Mouse (Mus musculus) megakaryocyte, embryonic 14.5 days (primary cell): Measurements from ENCODE around the gene Lzts2. TPM values are rescaled to one million over a fixed set of nuclear protein-coding genes. Genes with fewer than 3 reads are reported as not detected.

Source experiments
- H3K27me3 ChIP-seq: replicated peaks from 2 replicates; pipeline ENCODE3; 2012; ENCODE audit warnings: inconsistent platforms
- H3K36me3 ChIP-seq: replicated peaks from 2 replicates; pipeline ENCODE3; 2012; ENCODE audit warnings: low read length, inconsistent platforms, mixed read lengths
- H3K4me1 ChIP-seq: 2 replicates; pipeline ENCODE4 v1.6.1; 2012; ENCODE audit warnings: inconsistent platforms
- H3K4me3 ChIP-seq: replicated peaks from 2 replicates; pipeline ENCODE3; 2012; ENCODE audit warnings: moderate library complexity, mild to moderate bottlenecking, inconsistent platforms
- H3K9me3 ChIP-seq: 2 replicates; pipeline ENCODE4 v1.6.1; 2012; ENCODE audit warnings: inconsistent platforms
- FLI1 ChIP-seq: IDR thresholded peaks from 2 replicates; pipeline ENCODE4 v1.6.1; 2012; ENCODE audit warnings: low read length, inconsistent platforms, mixed read lengths
- GATA1 ChIP-seq: IDR thresholded peaks from 3 replicates; pipeline ENCODE4 v1.6.1; 2012; ENCODE audit warnings: mixed read lengths, low read length, inconsistent platforms, borderline replicate concordance
- polyA plus RNA-seq: library from polyadenylated mRNA; stranded (reverse); fragments of >175 nt; gene quantifications from 2 replicates; pipeline ENCODE4 v1.2.3, GENCODE M21; 2012; ENCODE audit warnings: low replicate concordance; ENCODE audit not compliant: insufficient read depth

The Lzts2 gene
- polyA plus RNA-seq, 1 experiment = 59.9 TPM

DNA sequence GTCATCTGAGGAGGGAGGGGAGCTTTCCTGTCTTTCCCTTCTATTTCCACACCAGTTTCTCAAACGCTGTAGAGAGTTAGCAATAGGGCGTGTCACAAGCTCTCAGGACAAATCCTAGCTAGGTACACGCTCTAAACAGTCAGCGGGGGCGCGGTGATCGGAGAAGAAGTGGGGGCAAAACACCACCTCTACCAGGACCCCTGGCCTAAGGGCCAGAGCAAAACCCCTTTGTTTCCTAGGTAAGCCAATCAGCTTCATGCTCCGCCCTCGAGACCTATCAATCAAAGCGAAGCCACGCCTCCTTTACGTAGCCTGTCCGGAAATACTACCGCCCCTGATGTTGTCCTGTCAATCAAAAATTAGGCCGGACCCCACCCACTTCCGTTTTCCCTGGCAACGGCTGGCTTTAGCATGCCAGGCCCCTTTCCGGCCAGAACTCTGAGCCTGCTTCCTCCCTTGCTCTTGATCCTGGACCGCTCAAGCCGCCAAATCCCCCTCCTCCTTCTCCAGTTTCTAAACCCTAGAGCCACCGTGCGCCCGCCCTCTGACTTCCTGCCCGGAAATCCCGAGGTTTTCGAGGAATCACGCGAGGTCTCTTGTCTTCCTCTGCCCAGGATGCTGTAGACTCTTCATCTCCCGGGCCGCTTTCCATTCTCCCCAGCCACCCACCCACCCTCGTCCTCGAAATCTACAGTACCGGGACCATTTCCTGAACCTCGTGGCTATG, 44.1 kb downstream of the Lzts2 start:
- H3K27me3 ChIP-seq = no peaks in the 10 kb centered on the region
- H3K9me3 ChIP-seq = peaks cover 5% of the 10 kb centered on the region; the same call in 1 of the 2 replicates
- H3K4me3 ChIP-seq = peak overlapping the region; percentile 97
- H3K36me3 ChIP-seq = peaks cover 16% of the 10 kb centered on the region
- no peak for TF ChIP-seq GATA1
- TF ChIP-seq FLI1 = peak; percentile 94
- peaks cover 70% of the 10 kb centered on the region for H3K4me1 ChIP-seq

DNA sequence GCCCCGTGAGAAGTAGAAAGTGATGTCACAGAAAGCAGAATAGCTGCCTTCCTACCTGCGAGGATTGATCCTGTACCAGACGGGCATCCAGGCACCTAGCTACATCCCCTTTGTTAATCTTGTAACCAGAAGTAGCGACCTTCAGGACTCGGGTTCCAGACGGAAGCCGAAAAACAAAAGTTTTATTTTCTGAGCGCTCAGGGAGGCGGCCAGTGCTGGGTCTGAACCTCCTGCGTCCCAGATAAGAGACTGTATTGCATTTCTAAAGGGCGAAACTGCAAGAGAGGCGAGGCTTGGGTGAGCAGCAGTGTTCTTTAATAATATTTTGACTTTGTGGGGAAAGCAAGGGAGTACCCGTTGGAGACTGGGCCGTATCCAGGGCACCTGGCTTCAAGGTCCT, 44.6 kb downstream of the Lzts2 start:
- Histone ChIP-seq H3K4me3 (peak overlapping the region; percentile 97), H3K36me3 (peaks cover 12% of the 10 kb centered on the region), H3K27me3 (no peaks in the 10 kb centered on the region), H3K9me3 (peaks cover 5% of the 10 kb centered on the region; the same call in 1 of the 2 replicates), H3K4me1 (peaks cover 69% of the 10 kb centered on the region)
- no peak for TF ChIP-seq GATA1
- TF ChIP-seq FLI1 = no peak

DNA sequence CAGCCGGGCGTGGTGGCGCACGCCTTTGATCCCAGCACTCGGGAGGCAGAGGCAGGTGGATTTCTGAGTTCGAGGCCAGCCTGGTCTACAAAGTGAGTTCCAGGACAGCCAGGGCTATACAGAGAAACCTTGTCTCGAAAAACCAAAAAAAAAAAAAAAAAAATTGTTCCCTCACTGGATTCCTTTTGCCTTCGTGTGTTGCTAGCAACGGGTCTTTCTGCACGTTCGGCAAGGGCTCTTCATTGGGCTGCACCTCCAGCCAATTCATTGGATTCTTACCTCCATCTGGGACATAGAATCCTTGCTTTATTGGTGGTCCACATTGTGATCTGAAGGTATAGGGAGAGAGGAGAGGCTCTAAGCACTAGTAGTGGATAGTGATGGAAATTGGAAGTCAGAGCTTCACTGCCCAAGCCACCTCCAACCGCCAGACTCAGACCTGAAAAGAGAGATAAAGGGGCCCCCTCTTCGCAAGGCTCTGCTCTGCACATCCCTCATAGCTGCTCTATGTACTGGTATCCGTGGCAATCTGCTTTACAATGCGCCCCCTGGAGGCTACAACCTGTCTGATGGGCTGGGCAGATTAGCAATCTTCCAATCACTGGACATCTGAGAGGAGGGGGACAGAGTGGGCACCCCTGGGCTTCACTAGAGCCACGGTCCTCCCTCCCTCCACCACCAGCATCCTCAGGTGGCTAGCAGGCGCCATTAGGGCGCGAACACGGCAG, 49.5 kb downstream of the Lzts2 start:
- H3K4me3 ChIP-seq = no peak overlapping the region
- no peak for TF ChIP-seq FLI1
- TF ChIP-seq GATA1 = no peak
- H3K9me3 ChIP-seq = peaks cover 5% of the 10 kb centered on the region; the same call in 1 of the 2 replicates
- H3K27me3 ChIP-seq = no peaks in the 10 kb centered on the region
- peaks cover 6% of the 10 kb centered on the region for H3K36me3 ChIP-seq
- H3K4me1 ChIP-seq = peaks cover 44% of the 10 kb centered on the region

DNA sequence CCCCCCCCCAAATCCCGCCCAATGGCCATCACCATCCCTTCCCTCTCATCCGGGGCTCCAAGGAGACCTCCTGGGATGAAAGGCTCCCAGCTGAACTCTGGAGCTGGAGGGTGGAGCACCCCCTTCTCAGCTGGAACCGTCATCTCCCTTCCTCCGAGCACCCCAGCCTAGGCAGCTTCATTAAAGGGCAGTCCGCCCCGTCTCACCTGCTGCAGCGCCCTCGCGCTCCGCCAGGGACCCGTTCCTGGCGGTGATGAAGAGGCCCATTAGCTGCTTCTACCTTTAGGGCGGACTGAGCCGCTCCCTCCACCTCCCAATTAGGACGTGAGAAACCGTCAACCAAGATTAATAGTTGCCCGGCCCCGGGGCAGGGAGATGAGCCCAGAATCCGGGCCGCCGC, 51.0 kb downstream of the Lzts2 start:
- TF ChIP-seq FLI1 = no peak
- no peak for TF ChIP-seq GATA1
- Histone ChIP-seq H3K27me3 (no peaks in the 10 kb centered on the region), H3K9me3 (peaks cover 5% of the 10 kb centered on the region; the same call in 1 of the 2 replicates), H3K36me3 (peaks cover 6% of the 10 kb centered on the region), H3K4me1 (peaks cover 38% of the 10 kb centered on the region), H3K4me3 (no peak overlapping the region)

DNA sequence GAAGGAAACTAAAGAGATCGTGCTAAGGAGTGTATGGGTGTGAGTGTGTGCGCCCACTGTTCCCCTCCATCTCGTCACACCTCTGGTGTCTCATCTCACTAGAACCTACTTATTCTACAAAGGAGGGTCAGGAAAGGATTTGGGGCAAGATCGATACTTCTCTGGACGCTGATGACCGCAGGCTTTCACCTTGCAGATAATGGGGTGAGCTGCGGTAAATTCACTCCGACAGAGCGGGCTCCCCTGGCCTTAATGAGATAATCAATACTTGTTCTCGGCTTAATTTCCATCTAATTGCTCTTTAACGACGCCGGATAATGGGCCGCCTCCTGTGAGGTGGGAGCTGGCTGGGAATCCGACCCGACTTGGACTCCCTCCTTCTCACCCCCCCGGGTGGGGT, 53.0 kb downstream of the Lzts2 start:
- TF ChIP-seq GATA1 (no peak), FLI1 (no peak)
- H3K4me3 ChIP-seq = no peak overlapping the region
- peaks cover 43% of the 10 kb centered on the region for H3K4me1 ChIP-seq
- H3K9me3 ChIP-seq = peaks cover 5% of the 10 kb centered on the region; the same call in 1 of the 2 replicates
- peaks cover 5% of the 10 kb centered on the region for H3K36me3 ChIP-seq
- no peaks in the 10 kb centered on the region for H3K27me3 ChIP-seq

DNA sequence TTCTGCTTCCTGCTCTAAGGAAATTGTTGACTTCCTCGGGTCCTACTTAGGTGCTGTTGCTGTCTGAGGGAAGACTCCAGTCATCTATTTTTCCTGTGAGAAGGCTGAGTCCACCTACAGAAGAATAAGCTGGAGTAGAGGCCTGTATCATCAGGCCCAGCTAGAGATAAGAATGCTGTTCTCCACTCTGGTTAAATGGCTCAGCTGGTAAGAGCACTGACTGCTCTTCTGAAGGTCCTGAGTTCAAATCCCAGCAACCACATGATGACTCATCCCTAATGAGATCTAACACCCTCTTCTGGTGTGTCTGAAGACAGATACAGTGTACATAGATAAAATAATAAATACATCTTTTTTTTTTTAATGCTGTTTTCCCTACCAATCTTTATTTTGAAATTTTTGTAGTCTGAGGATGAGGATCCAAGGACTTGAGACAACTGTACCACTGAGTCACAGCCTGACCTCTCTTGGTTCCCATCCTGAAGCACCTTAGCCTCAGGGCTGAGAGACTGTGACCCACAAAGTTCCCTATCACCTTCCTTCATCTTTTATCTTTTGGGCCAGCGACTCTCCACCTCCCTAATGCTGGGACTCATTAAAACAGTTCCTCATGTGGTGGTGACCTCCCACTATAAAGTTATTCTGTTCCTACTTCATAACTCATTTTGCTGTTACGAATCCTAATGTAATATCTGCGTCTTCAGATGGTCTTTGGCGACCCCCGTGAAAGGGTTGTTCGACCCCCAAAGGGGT, 53.7 kb downstream of the Lzts2 start:
- Histone ChIP-seq H3K9me3 (no peaks in the 10 kb centered on the region), H3K4me3 (no peak overlapping the region), H3K4me1 (peaks cover 46% of the 10 kb centered on the region), H3K27me3 (no peaks in the 10 kb centered on the region), H3K36me3 (no peaks in the 10 kb centered on the region)
- TF ChIP-seq GATA1 = no peak
- TF ChIP-seq FLI1 = no peak

DNA sequence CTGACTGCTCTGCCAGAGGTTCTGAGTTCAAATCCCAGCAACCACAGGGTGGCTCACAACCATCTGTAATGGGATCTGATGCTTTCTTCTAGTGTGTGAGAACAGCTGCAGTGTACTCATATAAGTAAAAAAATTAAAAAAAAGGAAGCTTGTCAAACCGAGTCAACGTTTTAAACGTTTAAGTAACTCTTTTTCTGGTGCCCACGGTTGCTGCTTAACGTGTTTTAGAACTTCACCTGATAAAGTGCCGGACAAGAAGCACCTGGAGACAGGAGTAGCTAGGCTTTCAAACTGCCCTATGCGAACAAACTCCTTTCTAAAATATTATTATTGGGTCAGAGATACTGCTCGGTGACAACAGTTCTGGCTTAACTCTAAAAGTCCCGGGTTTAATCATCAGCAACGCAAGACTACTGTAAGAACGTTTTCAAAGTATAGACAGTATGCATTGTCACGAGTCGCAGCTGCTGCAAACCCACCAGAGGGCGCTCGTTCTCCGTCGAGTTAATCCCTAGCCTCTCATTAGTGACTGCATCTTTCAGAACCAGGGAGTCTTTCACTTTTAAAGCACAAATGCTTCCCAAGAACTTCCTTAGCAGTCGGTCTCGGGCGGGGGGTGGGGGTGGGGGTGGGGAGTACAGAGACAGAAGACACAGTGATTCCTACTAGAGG, 59.8 kb downstream of the Lzts2 start:
- Histone ChIP-seq H3K36me3 (no peaks in the 10 kb centered on the region), H3K4me3 (peak overlapping the region; percentile 97), H3K9me3 (no peaks in the 10 kb centered on the region), H3K27me3 (peaks cover 27% of the 10 kb centered on the region), H3K4me1 (peaks cover 77% of the 10 kb centered on the region)
- TF ChIP-seq GATA1 (no peak), FLI1 (no peak)

DNA sequence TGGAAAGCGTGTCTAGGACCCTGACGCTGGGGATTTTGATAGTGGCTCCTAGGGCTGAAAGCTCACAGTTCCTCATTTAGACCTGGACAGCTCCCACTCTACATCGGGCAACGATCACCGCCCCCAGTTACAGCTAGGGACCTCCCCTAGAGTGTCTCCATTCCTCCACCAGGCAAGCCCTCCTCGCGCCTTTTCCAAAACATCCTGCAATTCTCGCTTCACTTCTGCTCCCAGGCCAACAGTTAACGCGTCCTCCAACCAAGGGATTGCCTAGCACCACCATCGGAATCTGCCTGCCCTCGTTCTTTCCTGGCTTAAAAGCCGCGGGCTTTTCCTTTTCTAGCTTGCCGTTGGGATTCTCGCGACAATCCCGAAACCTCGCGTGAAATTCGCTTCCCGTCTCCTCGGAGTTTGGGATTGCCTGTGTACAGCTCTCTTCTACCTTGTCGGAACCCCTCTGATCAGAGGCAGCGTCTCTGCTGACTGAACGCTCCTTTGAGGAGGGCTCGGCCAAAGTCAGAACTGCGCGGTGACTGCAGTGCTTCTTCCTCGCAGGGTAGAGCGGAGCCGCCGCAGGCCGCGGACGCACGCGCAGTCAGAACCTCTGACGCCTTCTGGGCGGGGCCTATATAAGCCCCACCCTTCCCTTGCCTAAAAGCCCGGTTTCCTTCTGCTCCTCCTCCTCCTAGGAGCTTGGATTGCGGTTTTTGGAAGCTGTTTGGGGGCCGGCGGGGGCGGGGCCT, 60.5 kb downstream of the Lzts2 start, which contains the start of gene Kazald1:
Gene Kazald1, plus strand, starts transcription at position 662 of the 743 bp plus-strand sequence.
- no peak for TF ChIP-seq GATA1
- peak; percentile 35; the same call in 1 of the 2 replicates for TF ChIP-seq FLI1
- Histone ChIP-seq H3K4me1 (peaks cover 84% of the 10 kb centered on the region), H3K27me3 (peaks cover 28% of the 10 kb centered on the region), H3K36me3 (no peaks in the 10 kb centered on the region), H3K9me3 (no peaks in the 10 kb centered on the region), H3K4me3 (peak within 1 kb of the TSS; percentile 97)
